Mouse (Mus musculus): ENCODE measurements around the gene Klhl41.

- no peak for TF ChIP-seq EP300 (IDR thresholded peaks at IDR 0.05; ENCODE audit: low read depth)
- TF ChIP-seq CTCF (IDR thresholded peaks at IDR 0.05; ENCODE audit: low read depth), result no peak
Observed at GRCm38 (mm10) chr2:69649716-69650115, 20.2 kb upstream of the Klhl41 start.
